Mouse (Mus musculus): ENCODE data around the gene Gm44511.

GRCm38 (mm10) chr6:128839266-128839771 is 13.2 kb upstream of the Gm44511 start:
- TF ChIP-seq CTCF (IDR thresholded peaks at IDR 0.05; ENCODE audit: borderline replicate concordance, control insufficient read depth, extremely low read depth, insufficient read depth, low read length, poor library complexity) = peak; percentile 83
- no peak for TF ChIP-seq POLR2A (IDR thresholded peaks at IDR 0.05; ENCODE audit: control insufficient read depth, extremely low read depth, insufficient read depth, low read length, poor library complexity)
